Mouse (Mus musculus) thymus, postnatal 0 days (tissue): ENCODE results near the gene Selenof. TPM values are rescaled to one million over a fixed set of nuclear protein-coding genes. Genes with fewer than 3 reads are reported as not detected.

Source experiments
- DNase-seq: peaks from one replicate; pipeline ENCODE4 v3.0.0-alpha.2; 2015; ENCODE audit warnings: low spot score
- polyA plus RNA-seq: library from polyadenylated mRNA; unstranded; fragments of >200 nt; fragmentation: Nextera tagmentation; extraction: Ambion mirVana; gene quantifications from 2 replicates; pipeline ENCODE4 v1.2.1, GENCODE M21; 2015

Selenof gene
- 519 and 548 TPM in 2 replicates for polyA plus RNA-seq

GRCm38 (mm10) chr3:144570047-144570815, at the start of gene Selenof, which contains the start of gene Hs2st1:
Selenof (plus strand) TSS chr3:144570304.
Hs2st1 (minus strand) TSS chr3:144570181.
- DNase-seq = peak; percentile 99

- DNase-seq = no peak
Measured at GRCm38 (mm10) chr3:144527918-144528317, 42.2 kb upstream of the Selenof start.

DNA sequence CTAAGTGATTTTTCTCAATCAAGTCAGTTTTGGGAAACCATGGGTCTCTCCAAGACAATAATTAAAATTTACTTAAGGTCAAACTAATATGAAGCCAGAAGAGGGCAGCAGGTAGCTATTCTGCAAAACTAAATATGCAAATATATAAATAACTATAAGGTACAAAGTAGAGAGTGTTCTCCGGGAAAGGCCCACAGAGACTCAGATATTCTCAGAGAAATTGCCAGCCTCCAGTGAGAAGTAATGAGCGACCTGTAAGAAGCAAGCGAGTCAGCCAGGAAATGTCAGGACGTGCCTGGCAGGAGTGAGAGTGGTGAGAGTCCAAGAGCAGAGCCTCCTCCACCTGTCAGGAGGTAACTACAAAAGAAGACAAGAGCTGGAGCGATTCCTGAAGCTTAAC, 39.1 kb upstream of the Selenof start:
- no peak for DNase-seq

- DNase-seq = no peak
Measured at GRCm38 (mm10) chr3:144535056-144535455, 35.0 kb upstream of the Selenof start.

DNA sequence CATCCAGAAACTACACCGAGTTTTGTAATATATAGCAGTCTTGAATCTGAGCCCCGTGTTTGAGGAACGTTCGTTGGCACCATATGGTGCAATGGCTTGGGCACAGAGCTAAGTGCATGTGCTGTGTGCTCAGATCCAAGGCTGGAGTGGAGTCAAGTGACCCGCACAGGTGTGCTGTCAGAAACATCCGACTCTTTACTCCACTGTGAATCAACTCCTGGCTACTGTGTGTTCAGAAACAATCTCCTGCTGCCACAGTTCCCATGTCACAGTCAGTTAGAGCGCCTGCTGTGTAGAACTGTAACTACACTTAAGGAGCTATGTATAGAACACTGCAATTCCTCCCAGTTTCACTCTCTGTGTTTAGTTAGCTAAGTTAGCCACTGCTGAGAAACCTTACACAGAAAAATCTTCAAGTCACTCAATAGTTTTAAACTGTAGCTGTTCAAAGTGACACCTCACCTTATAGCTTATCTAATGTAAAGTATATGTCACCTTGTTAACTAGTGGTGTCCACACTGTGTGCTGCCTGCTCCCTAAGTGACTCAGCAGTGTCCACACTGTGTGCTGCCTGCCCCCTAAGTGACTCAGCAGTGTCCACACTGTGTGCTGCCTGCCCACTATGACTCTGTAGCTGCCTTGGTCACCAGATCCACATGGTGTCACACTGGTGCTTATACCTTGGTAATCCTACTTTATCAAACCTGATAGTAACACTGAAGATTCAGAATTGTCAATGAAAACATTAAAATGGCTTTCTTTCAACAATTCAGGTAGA, 32.8 kb upstream of the Selenof start:
- no peak for DNase-seq

DNA sequence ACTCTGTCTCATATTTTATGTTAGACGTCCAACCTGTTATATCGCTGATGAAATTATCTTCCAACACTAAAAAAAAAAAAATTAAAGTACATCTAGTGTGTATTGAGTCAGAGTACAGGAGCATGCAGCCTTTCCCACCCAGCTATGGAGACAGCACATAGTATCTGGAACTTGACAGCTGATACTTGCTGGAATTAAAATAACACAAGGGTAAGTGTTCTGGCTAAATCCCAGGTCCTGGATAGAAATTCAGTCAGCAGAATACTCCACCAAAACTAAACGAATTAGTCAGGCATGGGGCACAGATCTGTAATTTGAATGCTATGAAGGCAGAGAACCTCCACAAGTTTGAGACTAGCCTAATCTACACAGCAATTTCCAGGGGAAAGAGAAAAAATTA, 31.1 kb upstream of the Selenof start:
- no peak for DNase-seq

- DNase-seq = no peak
Measured at GRCm38 (mm10) chr3:144540805-144541204, 29.3 kb upstream of the Selenof start.

DNA sequence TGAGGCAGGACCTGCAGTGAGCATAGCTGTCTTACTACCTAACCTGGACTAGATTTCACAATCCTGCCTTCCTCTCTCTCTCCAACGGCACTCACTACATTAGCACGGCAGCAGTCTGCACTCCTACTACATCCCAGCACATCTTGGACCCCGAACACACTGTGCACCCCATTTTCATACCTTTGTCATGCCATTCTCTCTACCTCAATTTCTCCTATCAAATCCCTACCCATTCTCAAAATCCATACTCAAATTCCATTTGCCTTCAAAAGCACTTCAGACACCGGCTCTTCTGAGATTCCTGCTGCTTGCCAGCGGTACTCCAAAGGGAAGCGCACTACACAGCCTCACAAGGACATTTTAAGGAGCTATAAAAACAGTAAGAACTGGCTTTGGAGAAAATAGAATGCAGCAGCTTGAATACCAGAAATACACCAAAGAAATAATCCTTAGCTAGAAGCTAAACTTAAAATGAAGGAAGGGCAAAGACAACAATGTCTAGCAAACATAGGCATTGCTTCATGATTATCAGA, 28.1 kb upstream of the Selenof start:
- DNase-seq = no peak

GRCm38 (mm10) chr3:144545152-144545551, 25.0 kb upstream of the Selenof start:
- DNase-seq = no peak

DNA sequence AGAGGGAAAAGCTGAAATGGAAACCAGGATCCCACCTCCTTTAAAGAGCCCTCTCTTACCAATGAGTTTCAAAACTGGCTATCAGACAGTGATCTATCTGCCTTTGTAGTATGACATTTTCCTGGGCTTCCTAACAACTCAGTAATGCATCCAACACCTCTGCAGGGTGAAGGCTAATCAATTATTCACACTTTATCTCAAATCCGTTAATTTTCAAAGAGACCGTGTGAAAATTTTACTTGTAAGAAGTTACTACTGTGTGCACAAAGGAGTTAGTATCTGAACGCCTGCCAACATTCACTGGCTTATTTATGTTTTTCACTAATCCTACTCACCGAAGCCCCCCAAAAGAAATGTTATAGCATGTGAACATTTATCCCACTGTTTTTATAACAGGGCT, 24.3 kb upstream of the Selenof start:
- DNase-seq = no peak

DNA sequence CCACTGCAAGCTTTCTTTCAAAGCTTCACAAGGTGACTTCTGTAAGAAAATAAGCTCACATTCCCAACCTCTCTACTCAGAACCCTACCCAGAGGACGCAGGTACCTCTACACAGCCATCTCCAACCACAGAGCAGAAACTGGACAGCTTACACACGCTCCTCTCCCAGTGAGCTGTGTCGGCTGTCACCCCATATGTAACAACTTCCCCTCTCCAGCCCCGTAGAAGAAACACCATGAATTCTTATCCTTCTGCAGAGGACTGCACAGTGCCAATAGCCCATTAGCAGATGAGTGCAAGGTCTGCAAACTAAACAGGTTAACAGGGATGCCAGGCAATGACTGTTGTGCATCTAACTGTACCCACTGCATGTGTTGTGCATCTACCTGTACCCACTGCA, 23.6 kb upstream of the Selenof start:
- DNase-seq = no peak

GRCm38 (mm10) chr3:144548186-144548845, 21.8 kb upstream of the Selenof start:
- peak; percentile 82 for DNase-seq

- no peak for DNase-seq
Measured at GRCm38 (mm10) chr3:144550036-144550435, 20.1 kb upstream of the Selenof start.

- no peak for DNase-seq
Measured at GRCm38 (mm10) chr3:144550659-144551058, 19.4 kb upstream of the Selenof start.

DNA sequence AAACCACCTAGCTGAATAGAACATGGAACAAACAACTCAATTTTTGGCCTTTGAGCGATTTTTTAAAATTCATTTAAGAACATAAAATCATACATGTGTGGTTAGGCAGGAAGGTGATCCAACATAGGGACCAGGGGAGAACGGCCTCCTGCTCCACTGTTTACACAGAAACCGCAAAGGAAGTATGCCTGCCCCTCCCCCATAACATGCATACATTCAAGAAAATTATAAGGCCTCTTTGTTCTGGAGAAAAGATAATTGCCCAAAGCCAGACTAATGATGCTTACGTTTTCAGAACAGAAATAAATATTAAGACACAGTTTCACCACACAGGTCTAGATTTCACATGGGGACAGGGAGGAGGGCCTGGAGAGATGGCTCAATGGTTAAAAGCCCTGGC, 18.7 kb upstream of the Selenof start:
- peak; percentile 64 for DNase-seq

GRCm38 (mm10) chr3:144553942-144554341, 16.2 kb upstream of the Selenof start:
- DNase-seq = no peak

DNA sequence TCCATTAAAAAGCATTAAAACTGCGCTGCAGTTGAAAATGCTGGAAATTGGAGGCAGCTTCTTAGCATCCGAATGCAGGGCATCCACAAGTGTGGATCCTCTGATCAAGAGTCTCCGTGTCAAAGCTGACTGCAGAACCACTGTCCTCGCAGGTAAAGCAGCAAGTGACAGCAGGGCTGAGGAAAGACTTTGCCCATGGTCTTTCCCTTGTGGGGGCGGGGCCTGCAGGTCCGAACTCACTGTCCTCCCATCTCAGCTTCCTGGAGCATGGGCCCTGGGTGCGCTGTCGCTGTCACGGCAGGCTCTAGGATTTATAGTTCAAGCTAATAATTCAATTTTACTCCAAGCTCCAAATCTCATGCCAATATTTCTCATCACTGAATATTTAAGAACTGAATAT, 15.6 kb upstream of the Selenof start:
- DNase-seq = no peak

- DNase-seq = no peak
Measured at GRCm38 (mm10) chr3:144555144-144555543, 15.0 kb upstream of the Selenof start.

GRCm38 (mm10) chr3:144556625-144557324, 13.3 kb upstream of the Selenof start:
- DNase-seq = peak; percentile 25

DNA sequence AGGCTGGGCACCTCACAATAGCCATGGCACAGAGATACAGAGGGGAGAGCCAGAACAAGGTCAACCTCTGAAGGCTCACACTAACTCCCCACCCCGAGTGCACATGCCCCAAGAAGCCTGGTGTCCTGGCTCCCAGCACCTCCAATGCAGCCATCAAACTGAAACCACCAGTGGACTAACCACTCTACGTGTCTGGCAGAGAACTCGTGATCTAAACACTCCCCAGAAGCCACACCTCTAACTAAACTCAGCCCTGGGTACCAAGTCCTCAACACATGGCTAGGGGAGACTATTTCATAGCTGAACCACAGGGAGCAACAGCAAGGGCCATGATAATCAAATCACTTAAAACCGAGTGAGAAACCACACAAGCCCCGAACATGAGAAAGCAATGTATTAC, 11.8 kb upstream of the Selenof start:
- no peak for DNase-seq
